Mouse (Mus musculus): ENCODE results near the gene Dennd4b. TPM values are rescaled to one million over a fixed set of nuclear protein-coding genes. Genes with fewer than 3 reads are reported as not detected.

Dennd4b gene
- total RNA-seq, 2 experiments from 2014 or later = 30.5 to 33.4 TPM

- DNase-seq (ENCODE audit: low spot score in 2 of 2) = no peak
- intact Hi-C loops (cut with DNase I) = no loop called here
Observed at GRCm38 (mm10) chr3:90322289-90322688, 57.3 kb downstream of the Dennd4b start.

- peak; percentile 76 to 82 for DNase-seq (ENCODE audit: low spot score in 2 of 2)
- intact Hi-C loops (cut with DNase I) = no loop called here
Observed at GRCm38 (mm10) chr3:90323119-90323518, 58.1 kb downstream of the Dennd4b start.

Small RNAs within 50 kb of the gene (microRNA-seq; reads per million reads assigned to microRNA genes)
- gene Mir7012 = 0 to 0.99 reads per million in 2 experiments

Other genes with a start within 250 kb of the Dennd4b start
- gene 4933434E20Rik, start 213.5 kb upstream of the Dennd4b start, total RNA-seq (2021) = 10 to 100 TPM; 84.3 to 87.2 TPM
- gene Ubap2l, start 212.6 kb upstream of the Dennd4b start, total RNA-seq (2021) = 100 to 1,000 TPM; 182 to 205 TPM
- gene Tpm3, start 192.5 kb upstream of the Dennd4b start, total RNA-seq (2021) = 100 to 1,000 TPM; 190 to 191 TPM
- under 1 TPM; 0.27 to 0.46 TPM for gene Nup210l, start 161.1 kb upstream of the Dennd4b start, total RNA-seq (2021)
- gene Rps27, start 51.5 kb upstream of the Dennd4b start, total RNA-seq (2021) = 100 to 1,000 TPM; 768 to 783 TPM
- 1 to 10 TPM; 6.0 to 8.0 TPM for gene Rab13, start 51.5 kb upstream of the Dennd4b start, total RNA-seq (2021)
- 10 to 100 TPM; 43.2 to 44.7 TPM for gene Jtb, start 33.6 kb upstream of the Dennd4b start, total RNA-seq (2021)
- not detected for gene Creb3l4, start 21.7 kb upstream of the Dennd4b start, total RNA-seq (2021)
- 10 to 100 TPM; 47.7 to 48.8 TPM for gene Slc39a1, start 17.0 kb upstream of the Dennd4b start, total RNA-seq (2021)
- 10 to 100 TPM; 25.8 to 30.7 TPM for gene Crtc2, start 11.0 kb upstream of the Dennd4b start, total RNA-seq (2021)
- gene Gatad2b, start 28.0 kb downstream of the Dennd4b start, total RNA-seq (2021) = 10 to 100 TPM; 88.3 to 97.4 TPM
- 1 to 10 TPM; 7.2 to 8.1 TPM for gene Slc27a3, start 124.8 kb downstream of the Dennd4b start, total RNA-seq (2021)
- 10 to 100 TPM; 64.3 to 70.2 TPM for gene Ints3, start 168.4 kb downstream of the Dennd4b start, total RNA-seq (2021)
- 1 to 10 TPM; 3.0 to 3.1 TPM for gene Npr1, start 200.7 kb downstream of the Dennd4b start, total RNA-seq (2021)
- gene Ilf2, start 210.9 kb downstream of the Dennd4b start, total RNA-seq (2021) = 10 to 100 TPM; 81.2 to 84.6 TPM
- 10 to 100 TPM; 46.6 to 52.8 TPM for gene Snapin, start 225.8 kb downstream of the Dennd4b start, total RNA-seq (2021)
- 100 to 1,000 TPM; 177 to 179 TPM for gene Chtop, start 244.3 kb downstream of the Dennd4b start, total RNA-seq (2021)
- 100 to 1,000 TPM; 113 to 116 TPM for gene S100a1, start 249.2 kb downstream of the Dennd4b start, total RNA-seq (2021)
- gene S100a13, start 249.2 kb downstream of the Dennd4b start, total RNA-seq (2021) = 10 to 100 TPM; 17.0 to 21.1 TPM